Mouse (Mus musculus) lung, adult 2 months (tissue): ENCODE results near the gene Tmem256.

Source experiments
- CTCF ChIP-seq: fragments of 200-500 bp; IDR thresholded peaks from 2 replicates; pipeline ENCODE4 v1.5.1; 2011; ENCODE audit warnings: mild to moderate bottlenecking, low read length, control low read depth; ENCODE audit not compliant: insufficient read depth
- POLR2A ChIP-seq: fragments of 200-500 bp; IDR thresholded peaks from 2 replicates; pipeline ENCODE4 v1.6.1; 2011; ENCODE audit warnings: low read depth, mild to moderate bottlenecking, control low read depth, low read length, borderline replicate concordance; ENCODE audit errors: extremely low read depth

DNA sequence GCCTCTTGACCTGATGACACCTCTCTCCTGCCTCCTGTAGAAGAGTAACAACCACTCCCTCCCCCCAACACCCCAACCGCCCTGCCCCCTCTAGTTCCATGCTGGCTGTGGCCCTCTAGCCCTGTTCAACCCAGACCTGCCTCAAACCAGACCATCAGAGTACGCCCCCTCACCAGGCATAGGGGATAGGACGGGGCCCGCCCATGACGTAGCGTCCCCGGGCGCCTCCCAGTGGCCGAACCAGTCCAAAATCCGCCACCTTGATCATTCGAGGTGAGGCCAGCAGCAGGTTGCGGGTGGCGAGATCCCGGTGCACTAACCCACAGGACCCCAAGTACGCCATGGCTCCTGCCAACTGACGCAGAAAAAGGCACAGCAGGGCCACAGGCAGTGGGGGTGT is 17.0 kb downstream of the Tmem256 start:
- TF ChIP-seq CTCF (no peak), POLR2A (no peak)
